In the genomic region with DNA sequence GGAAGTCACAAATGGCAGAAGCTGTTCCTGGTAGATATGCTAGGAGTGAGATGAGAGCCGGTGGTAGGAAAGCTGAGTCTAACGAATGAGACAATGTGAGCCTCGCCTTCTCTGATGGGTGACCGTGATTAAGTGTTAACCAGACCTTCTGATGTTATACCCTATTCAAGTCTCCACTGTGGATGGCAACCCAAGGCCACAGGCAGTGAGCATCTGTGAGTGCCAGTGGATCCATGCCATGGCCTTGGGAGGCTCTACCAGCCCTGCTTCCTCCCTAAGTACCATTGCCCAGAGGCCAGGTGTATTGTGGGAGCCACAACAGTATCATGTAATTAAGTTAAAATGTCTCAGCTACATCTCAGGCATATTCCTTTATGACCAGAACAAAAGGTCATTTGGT, we compare ENCODE assay signal across 23 mouse cellular contexts. TPM values are rescaled to one million over a fixed set of nuclear protein-coding genes. Genes with fewer than 3 reads are reported as not detected.
DNase-seq lines count a peak whose midpoint lies in the region; TF ChIP-seq lines count a peak whose summit lies in the region.
"Had no signal": no experiment of that assay in that cellular context is flagged by ENCODE, and none has a peak within 500 bp of the region (broad histone marks: within the 10 kb centered on the region; RNA-seq: fewer than 3 reads in every experiment).

No protein-coding gene starts in this region.

- H3K4me3 ChIP-seq in gastrocnemius, adult 2 months = no peak overlapping the region
- H3K4me3 ChIP-seq in layer of hippocampus, adult 2 months = no peak overlapping the region
- H3K4me3 ChIP-seq: embryonic facial prominence, embryonic 13.5 days; embryonic facial prominence, embryonic 15.5 days; erythroblast, embryonic 14.5 days; forebrain, embryonic 10.5 days; forebrain, embryonic 13.5 days had no signal

- peak; percentile 64 for DNase-seq in adrenal gland, adult 2 months
- DNase-seq in adrenal gland, postnatal 10 days = no peak
- peak; percentile 56 to 59 for DNase-seq in adrenal gland, postnatal 36 days
- DNase-seq in adrenal gland, adult 8-10 months = no peak
- no peak for DNase-seq in gastrocnemius, adult 2 months
- no peak for DNase-seq in gastrocnemius, adult 18-20 months (ENCODE audit: low spot score)
- DNase-seq in layer of hippocampus, adult 2 months (ENCODE audit: low spot score in 2 of 2) = no peak
- no peak for DNase-seq in layer of hippocampus, adult 8-10 months (ENCODE audit: low spot score in 2 of 2)
- DNase-seq: adrenal gland, postnatal 14 days; cerebellum, adult 11 months; cerebellum, adult 18-20 months; cerebellum, adult 8-10 months; cerebellum, adult 9-11 months; cerebellum, postnatal 14 days; cerebellum, postnatal 36 days; embryo, embryonic 11 days had no signal

- H3K27ac ChIP-seq in gastrocnemius, adult 2 months = 0 out of 2 replicates have a peak overlapping the region, but pooled peaks have one; percentile 2
- H3K27ac ChIP-seq in layer of hippocampus, adult 2 months = peak overlapping the region; percentile 28; the same call in 1 of the 2 replicates
- H3K27ac ChIP-seq: embryonic facial prominence, embryonic 13.5 days; embryonic facial prominence, embryonic 15.5 days; forebrain, embryonic 10.5 days; forebrain, embryonic 13.5 days had no signal

- no peak for TF ChIP-seq CTCF in gastrocnemius, adult 2 months (IDR thresholded peaks at IDR 0.05)
- TF ChIP-seq CTCF in layer of hippocampus, adult 2 months (conservative IDR thresholded peaks at IDR 0.05) = no peak

- intact Hi-C loops in gastrocnemius, adult 2 months (cut with DNase I) = no loop called here

RNA-seq across cellular contexts. Expression of a gene that starts 17.1 kb away (rescaled TPM):
- total RNA-seq in adrenal gland, adult 2 months (2021) = 1 to 10 TPM; 5.9 to 8.8 TPM
- 13.9 and 17.4 TPM in 2 replicates for polyA plus RNA-seq in adrenal gland, adult 2 months (2012; rRNA removed)
- total RNA-seq in adrenal gland, postnatal 10 days (2021) = 10 to 100 TPM; 14.2 to 17.8 TPM
- total RNA-seq in adrenal gland, postnatal 36 days (2021) = 1 to 10 TPM; 6.8 to 7.9 TPM
- 10 to 100 TPM in 1 of 4 experiments, 1 to 10 TPM in 3; 5.1 to 13.0 (median 8.1) TPM for total RNA-seq in adrenal gland, adult 8-10 months (2022)
- total RNA-seq in gastrocnemius, adult 2 months (2021) = 1 to 10 TPM; 1.3 to 2.2 TPM
- 1 to 10 TPM; 1.7 to 2.0 TPM for total RNA-seq in gastrocnemius, adult 18-20 months (2021)
- 10 to 100 TPM; 32.2 to 35.7 TPM for total RNA-seq in layer of hippocampus, adult 2 months (2021)
- total RNA-seq in layer of hippocampus, adult 8-10 months (2022) = 10 to 100 TPM; 30.7 to 33.7 (median 32.3) TPM
- total RNA-seq: common myeloid progenitor, adult 5-6 weeks; MEL had no signal
- polyA plus RNA-seq: erythroblast, embryonic 14.5 days had no signal

Comparison
In these comparisons a context has a peak if more than half of its experiments do, and no peak if none do; other contexts are left out.
1. DNase-seq: peak in adrenal gland, adult 2 months (single experiment) and adrenal gland, postnatal 36 days (2 of 2); none in adrenal gland, postnatal 10 days (single experiment), adrenal gland, adult 8-10 months (single experiment), gastrocnemius, adult 2 months (single experiment), gastrocnemius, adult 18-20 months (single experiment), layer of hippocampus, adult 2 months (0 of 2) and layer of hippocampus, adult 8-10 months (0 of 2).